Mouse (Mus musculus): Measurements from ENCODE around the gene Zfp609.
"Not testable (repeated sequence)": the region's sequence is repeated elsewhere in the genome, so short reads cannot be mapped to it uniquely, and the experiment has no call there.

Zfp609 gene

GRCm38 (mm10) chr9:65703926-65704595 lies 123.3 kb downstream of the Zfp609 start:
- no peak for DNase-seq

- no peak for DNase-seq
Measured at GRCm38 (mm10) chr9:65703241-65703640, 124.1 kb downstream of the Zfp609 start.

- no peak for DNase-seq
Measured at GRCm38 (mm10) chr9:65702286-65702685, 125.1 kb downstream of the Zfp609 start.

- no peak for DNase-seq
Measured at GRCm38 (mm10) chr9:65700504-65700903, 126.9 kb downstream of the Zfp609 start.

GRCm38 (mm10) chr9:65697992-65698391 lies 129.4 kb downstream of the Zfp609 start:
- no peak for DNase-seq

GRCm38 (mm10) chr9:65697356-65697755 lies 130.0 kb downstream of the Zfp609 start:
- no peak for DNase-seq

GRCm38 (mm10) chr9:65696337-65696736 lies 131.0 kb downstream of the Zfp609 start:
- peak; percentile 51 for DNase-seq

- peak; percentile 72 for DNase-seq
Measured at GRCm38 (mm10) chr9:65695646-65696045, 131.7 kb downstream of the Zfp609 start.

GRCm38 (mm10) chr9:65692959-65693603 lies 134.3 kb downstream of the Zfp609 start:
- no peak for DNase-seq

- no peak for DNase-seq
Measured at GRCm38 (mm10) chr9:65692466-65692865, 134.9 kb downstream of the Zfp609 start.

GRCm38 (mm10) chr9:65689869-65690268 lies 137.5 kb downstream of the Zfp609 start:
- DNase-seq: not testable (repeated sequence)

- no peak for DNase-seq
Measured at GRCm38 (mm10) chr9:65684704-65685103, 142.7 kb downstream of the Zfp609 start.

- DNase-seq: peak; percentile 58
Measured at GRCm38 (mm10) chr9:65682994-65683393, 144.4 kb downstream of the Zfp609 start.

GRCm38 (mm10) chr9:65682183-65682582 lies 145.2 kb downstream of the Zfp609 start:
- DNase-seq: no peak

GRCm38 (mm10) chr9:65681634-65681940 lies 145.8 kb downstream of the Zfp609 start:
- DNase-seq: no peak

GRCm38 (mm10) chr9:65680938-65681633 lies 146.3 kb downstream of the Zfp609 start:
- DNase-seq: peak; percentile 51

GRCm38 (mm10) chr9:65679181-65679761 lies 148.1 kb downstream of the Zfp609 start:
- peak; percentile 84 for DNase-seq

- no peak for DNase-seq
Measured at GRCm38 (mm10) chr9:65677119-65677462, 150.3 kb downstream of the Zfp609 start.

GRCm38 (mm10) chr9:65676358-65677118 lies 150.8 kb downstream of the Zfp609 start:
- peak; percentile 99 for DNase-seq

GRCm38 (mm10) chr9:65675461-65676357 lies 151.7 kb downstream of the Zfp609 start:
- peak; percentile 79 for DNase-seq

- no peak for DNase-seq
Measured at GRCm38 (mm10) chr9:65672996-65673395, 154.4 kb downstream of the Zfp609 start.

- DNase-seq: peak; percentile 89
Measured at GRCm38 (mm10) chr9:65671431-65671931, 155.9 kb downstream of the Zfp609 start.
